Mouse (Mus musculus): ENCODE data around the gene Gpr37l1. TPM values are rescaled to one million over a fixed set of nuclear protein-coding genes. Genes with fewer than 3 reads are reported as not detected.
"Not testable (repeated sequence)": the region's sequence is repeated elsewhere in the genome, so short reads cannot be mapped to it uniquely, and the experiment has no call there.

Gene Gpr37l1
- polyA plus RNA-seq, 1 experiment from 2014 or later: not detected

- Histone ChIP-seq H3K4me2 (no peak overlapping the region), H3K36me3 (ENCODE audit: poor library complexity, severe bottlenecking) (no peaks in the 10 kb centered on the region), H3K4me1 (peaks cover 6% of the 10 kb centered on the region; the same call in 1 of the 2 replicates), H3K27me3 (peaks cover 17% of the 10 kb centered on the region), H3K9me3 (replicated peaks) (no peaks in the 10 kb centered on the region), H3K27ac (no peak overlapping the region), H3K4me3 (no peak overlapping the region), H3K9ac (no peak overlapping the region)
- whole genome bisulfite sequencing: 57% methylated on average over 9 of the region's 9 CpGs
- ATAC-seq: no peak
Observed at GRCm38 (mm10) chr1:135129543-135130183, 37.8 kb downstream of the Gpr37l1 start.

GRCm38 (mm10) chr1:135128986-135129385 lies 38.5 kb downstream of the Gpr37l1 start:
- no peak overlapping the region for H3K27ac ChIP-seq
- no peaks in the 10 kb centered on the region for H3K36me3 ChIP-seq (ENCODE audit: poor library complexity, severe bottlenecking)
- peaks cover 6% of the 10 kb centered on the region; the same call in 1 of the 2 replicates for H3K4me1 ChIP-seq
- H3K9ac ChIP-seq: no peak overlapping the region
- H3K4me2 ChIP-seq: no peak overlapping the region
- no peak overlapping the region for H3K4me3 ChIP-seq
- peaks cover 17% of the 10 kb centered on the region for H3K27me3 ChIP-seq
- no peak for ATAC-seq
- H3K9me3 ChIP-seq (replicated peaks): no peaks in the 10 kb centered on the region
- 27% methylated on average over 9 of the region's 9 CpGs for WGBS

- H3K4me2 ChIP-seq: no peak overlapping the region
- H3K4me1 ChIP-seq: peaks cover 6% of the 10 kb centered on the region; the same call in 1 of the 2 replicates
- H3K36me3 ChIP-seq (ENCODE audit: poor library complexity, severe bottlenecking): no peaks in the 10 kb centered on the region
- 54% methylated on average over 6 of the region's 6 CpGs for WGBS
- peaks cover 17% of the 10 kb centered on the region for H3K27me3 ChIP-seq
- no peak overlapping the region for H3K4me3 ChIP-seq
- H3K9ac ChIP-seq: no peak overlapping the region
- no peaks in the 10 kb centered on the region for H3K9me3 ChIP-seq (replicated peaks)
- no peak for ATAC-seq
- H3K27ac ChIP-seq: no peak overlapping the region
Observed at GRCm38 (mm10) chr1:135128011-135128441, 39.5 kb downstream of the Gpr37l1 start.

- no peak overlapping the region for H3K4me2 ChIP-seq
- ATAC-seq: no peak
- H3K9ac ChIP-seq: no peak overlapping the region
Observed at GRCm38 (mm10) chr1:135126443-135127027, 40.9 kb downstream of the Gpr37l1 start.

GRCm38 (mm10) chr1:135125990-135126389 lies 41.5 kb downstream of the Gpr37l1 start:
- 67% methylated on average over 8 of the region's 8 CpGs for WGBS
- H3K4me2 ChIP-seq: no peak overlapping the region
- no peak for ATAC-seq
- no peaks in the 10 kb centered on the region for H3K36me3 ChIP-seq (ENCODE audit: poor library complexity, severe bottlenecking)
- H3K27ac ChIP-seq: no peak overlapping the region
- H3K9ac ChIP-seq: no peak overlapping the region
- H3K9me3 ChIP-seq (replicated peaks): no peaks in the 10 kb centered on the region
- no peak overlapping the region for H3K4me3 ChIP-seq
- peaks cover 6% of the 10 kb centered on the region; the same call in 1 of the 2 replicates for H3K4me1 ChIP-seq
- H3K27me3 ChIP-seq: peaks cover 17% of the 10 kb centered on the region

More at GRCm38 (mm10) chr1:135126443-135127027, 40.9 kb downstream of the Gpr37l1 start:
- peaks cover 6% of the 10 kb centered on the region; the same call in 1 of the 2 replicates for H3K4me1 ChIP-seq
- no peaks in the 10 kb centered on the region for H3K9me3 ChIP-seq (replicated peaks)
- no peak overlapping the region for H3K27ac ChIP-seq
- H3K36me3 ChIP-seq (ENCODE audit: poor library complexity, severe bottlenecking): no peaks in the 10 kb centered on the region
- peaks cover 17% of the 10 kb centered on the region for H3K27me3 ChIP-seq
- WGBS: 62% methylated on average over 4 of the region's 4 CpGs
- no peak overlapping the region for H3K4me3 ChIP-seq

- H3K27me3 ChIP-seq: peaks cover 17% of the 10 kb centered on the region
- no peak overlapping the region for H3K9ac ChIP-seq
- H3K4me2 ChIP-seq: no peak overlapping the region
- H3K4me1 ChIP-seq: peaks cover 6% of the 10 kb centered on the region; the same call in 1 of the 2 replicates
- WGBS: 90% methylated on average over 8 of the region's 8 CpGs
- no peak for ATAC-seq
- H3K4me3 ChIP-seq: no peak overlapping the region
- no peaks in the 10 kb centered on the region for H3K36me3 ChIP-seq (ENCODE audit: poor library complexity, severe bottlenecking)
- H3K27ac ChIP-seq: no peak overlapping the region
- H3K9me3 ChIP-seq (replicated peaks): no peaks in the 10 kb centered on the region
Observed at GRCm38 (mm10) chr1:135124573-135125363, 42.7 kb downstream of the Gpr37l1 start.

- Histone ChIP-seq H3K9ac (no peak overlapping the region), H3K4me1 (peaks cover 3% of the 10 kb centered on the region; the same call in 1 of the 2 replicates), H3K27me3 (0 out of 2 replicates have a peak, but pooled peaks cover 6% of the 10 kb centered on the region), H3K36me3 (ENCODE audit: poor library complexity, severe bottlenecking) (no peaks in the 10 kb centered on the region), H3K4me2 (no peak overlapping the region), H3K9me3 (replicated peaks) (no peaks in the 10 kb centered on the region), H3K4me3 (no peak overlapping the region), H3K27ac (no peak overlapping the region)
- WGBS: 8% methylated on average over 8 of the region's 8 CpGs
- 0 out of 2 replicates have a peak, but pooled peaks have one; percentile 41 for ATAC-seq
Observed at GRCm38 (mm10) chr1:135112661-135113060, 54.8 kb downstream of the Gpr37l1 start.

GRCm38 (mm10) chr1:135111271-135111670 lies 56.2 kb downstream of the Gpr37l1 start:
- H3K27ac ChIP-seq; H3K4me3 ChIP-seq; H3K4me2 ChIP-seq; H3K9me3 ChIP-seq (replicated peaks); H3K4me1 ChIP-seq; H3K9ac ChIP-seq; H3K36me3 ChIP-seq (ENCODE audit: poor library complexity, severe bottlenecking); ATAC-seq: not testable (repeated sequence)
- H3K27me3 ChIP-seq: peaks cover 19% of the 10 kb centered on the region
- 68% methylated on average over 5 of the region's 5 CpGs for WGBS

Other genes starting within 250 kb of the Gpr37l1 start
- 11.2 and 12.0 TPM in 2 replicates for gene Ppp1r12b, start 211.7 kb downstream of the Gpr37l1 start, polyA plus RNA-seq (2015; fragmentation: Nextera tagmentation; extraction: Ambion mirVana)
- gene Ube2t, start 205.1 kb downstream of the Gpr37l1 start, polyA plus RNA-seq (2015; fragmentation: Nextera tagmentation; extraction: Ambion mirVana): 46.6 and 48.6 TPM in 2 replicates
- 0.15 and 0.30 TPM in 2 replicates for gene Lgr6, start 62.4 kb downstream of the Gpr37l1 start, polyA plus RNA-seq (2015; fragmentation: Nextera tagmentation; extraction: Ambion mirVana)
- gene Ptpn7, start 35.0 kb downstream of the Gpr37l1 start, polyA plus RNA-seq (2015; fragmentation: Nextera tagmentation; extraction: Ambion mirVana): 0.34 and 0.53 TPM in 2 replicates
- gene Arl8a, start 20.9 kb downstream of the Gpr37l1 start, polyA plus RNA-seq (2015; fragmentation: Nextera tagmentation; extraction: Ambion mirVana): 161 and 162 TPM in 2 replicates
- 0.22 and 0.34 TPM in 2 replicates for gene Elf3, start 90.9 kb upstream of the Gpr37l1 start, polyA plus RNA-seq (2015; fragmentation: Nextera tagmentation; extraction: Ambion mirVana)
- 86.2 and 90.3 TPM in 2 replicates for gene Rnpep, start 116.4 kb upstream of the Gpr37l1 start, polyA plus RNA-seq (2015; fragmentation: Nextera tagmentation; extraction: Ambion mirVana)
- 167 and 179 TPM in 2 replicates for gene Timm17a, start 146.1 kb upstream of the Gpr37l1 start, polyA plus RNA-seq (2015; fragmentation: Nextera tagmentation; extraction: Ambion mirVana)
- 0.22 and 0.30 TPM in 2 replicates for gene Lmod1, start 157.1 kb upstream of the Gpr37l1 start, polyA plus RNA-seq (2015; fragmentation: Nextera tagmentation; extraction: Ambion mirVana)
- gene Shisa4, start 207.6 kb upstream of the Gpr37l1 start, polyA plus RNA-seq (2015; fragmentation: Nextera tagmentation; extraction: Ambion mirVana): 70.0 and 84.4 TPM in 2 replicates